Mouse (Mus musculus) adrenal gland, postnatal 25 days (tissue): ENCODE results near the gene Acot5. TPM values are rescaled to one million over a fixed set of nuclear protein-coding genes. Genes with fewer than 3 reads are reported as not detected.

ENCODE experiments used
- total RNA-seq: library from RNA; stranded (reverse); gene quantifications from 2 replicates; pipeline ENCODE4 v1.2.3, GENCODE M21; 2021

Gene Acot5
- total RNA-seq, 1 experiment from 2014 or later: 0.33 TPM

Other genes with a start within 250 kb of the Acot5 start
- gene Numb, start 147.4 kb upstream of the Acot5 start, total RNA-seq: 47.5 and 52.1 TPM in 2 replicates
- gene Riox1, start 118.7 kb upstream of the Acot5 start, total RNA-seq: 15.4 and 16.2 TPM in 2 replicates
- not detected in 2 replicates for gene Heatr4, start 84.5 kb upstream of the Acot5 start, total RNA-seq
- 15.2 and 17.1 TPM in 2 replicates for gene Acot2, start 81.5 kb upstream of the Acot5 start, total RNA-seq
- gene Acot1, start 59.8 kb upstream of the Acot5 start, total RNA-seq: 6.3 and 7.7 TPM in 2 replicates
- 1.5 and 1.7 TPM in 2 replicates for gene Acot4, start 30.9 kb upstream of the Acot5 start, total RNA-seq
- not detected in 2 replicates for gene Gm49366, start 30.4 kb upstream of the Acot5 start, total RNA-seq
- gene Acot3, start 17.2 kb upstream of the Acot5 start, total RNA-seq: not detected in 2 replicates
- 4.9 and 5.0 TPM in 2 replicates for gene Acot6, start 31.3 kb downstream of the Acot5 start, total RNA-seq
- gene Dnal1, start 45.0 kb downstream of the Acot5 start, total RNA-seq: 11.9 and 20.7 TPM in 2 replicates
- 0.64 TPM in 1 of 2 replicates, not detected in the other for gene Pnma1, start 79.2 kb downstream of the Acot5 start, total RNA-seq
- gene Elmsan1, start 149.6 kb downstream of the Acot5 start, total RNA-seq: 22.3 and 32.8 TPM in 2 replicates
- 74.9 and 93.1 TPM in 2 replicates for gene Ptgr2, start 215.9 kb downstream of the Acot5 start, total RNA-seq
- gene Zfp410, start 247.5 kb downstream of the Acot5 start, total RNA-seq: 41.4 and 42.0 TPM in 2 replicates